Mouse (Mus musculus): ENCODE results near the gene Slc12a1.

Gene Slc12a1

GRCm38 (mm10) chr2:125252275-125252674, 100.0 kb downstream of the Slc12a1 start:
- DNase-seq (ENCODE audit: inconsistent age in 2 of 2, low spot score in 1 of 2) = peak; percentile 30 to 77

GRCm38 (mm10) chr2:125253699-125254098, 101.4 kb downstream of the Slc12a1 start:
- DNase-seq (ENCODE audit: inconsistent age in 2 of 2, low spot score in 1 of 2) = no peak

- no peak for DNase-seq (ENCODE audit: inconsistent age in 2 of 2, low spot score in 1 of 2)
These were observed 102.3 kb downstream of the Slc12a1 start for GRCm38 (mm10) chr2:125254630-125255029.

GRCm38 (mm10) chr2:125255886-125256285, 103.6 kb downstream of the Slc12a1 start:
- no peak for DNase-seq (ENCODE audit: inconsistent age in 2 of 2, low spot score in 1 of 2)

GRCm38 (mm10) chr2:125259230-125260120, 107.2 kb downstream of the Slc12a1 start:
- DNase-seq (ENCODE audit: inconsistent age in 2 of 2, low spot score in 1 of 2) = peak in 1 of 2 experiments; percentile 64

GRCm38 (mm10) chr2:125260326-125260725, 108.0 kb downstream of the Slc12a1 start:
- no peak for DNase-seq (ENCODE audit: inconsistent age in 2 of 2, low spot score in 1 of 2)

- DNase-seq (ENCODE audit: inconsistent age in 2 of 2, low spot score in 1 of 2) = peak in 1 of 2 experiments; percentile 44
These were observed 110.8 kb downstream of the Slc12a1 start for GRCm38 (mm10) chr2:125263056-125263455.

GRCm38 (mm10) chr2:125263753-125264152, 111.4 kb downstream of the Slc12a1 start:
- peak in 1 of 2 experiments; percentile 54 for DNase-seq (ENCODE audit: inconsistent age in 2 of 2, low spot score in 1 of 2)

- DNase-seq (ENCODE audit: inconsistent age in 2 of 2, low spot score in 1 of 2) = no peak
These were observed 116.6 kb downstream of the Slc12a1 start for GRCm38 (mm10) chr2:125268876-125269275.

GRCm38 (mm10) chr2:125275617-125276016, 123.3 kb downstream of the Slc12a1 start:
- no peak for DNase-seq (ENCODE audit: inconsistent age in 2 of 2, low spot score in 1 of 2)

GRCm38 (mm10) chr2:125276692-125277091, 124.4 kb downstream of the Slc12a1 start:
- DNase-seq (ENCODE audit: inconsistent age in 2 of 2, low spot score in 1 of 2) = no peak

GRCm38 (mm10) chr2:125278474-125278873, 126.2 kb downstream of the Slc12a1 start:
- DNase-seq (ENCODE audit: inconsistent age in 2 of 2, low spot score in 1 of 2) = no peak
